Mouse (Mus musculus) spleen, postnatal 14 days (tissue): ENCODE results near the gene Get4.

Experiments used
- DNase-seq, 2 experiments: peaks; one replicate each; pipeline ENCODE4 v3.0.0; 2021 to 2022; ENCODE audit warnings: low spot score in 2 of 2

The Get4 gene

DNA sequence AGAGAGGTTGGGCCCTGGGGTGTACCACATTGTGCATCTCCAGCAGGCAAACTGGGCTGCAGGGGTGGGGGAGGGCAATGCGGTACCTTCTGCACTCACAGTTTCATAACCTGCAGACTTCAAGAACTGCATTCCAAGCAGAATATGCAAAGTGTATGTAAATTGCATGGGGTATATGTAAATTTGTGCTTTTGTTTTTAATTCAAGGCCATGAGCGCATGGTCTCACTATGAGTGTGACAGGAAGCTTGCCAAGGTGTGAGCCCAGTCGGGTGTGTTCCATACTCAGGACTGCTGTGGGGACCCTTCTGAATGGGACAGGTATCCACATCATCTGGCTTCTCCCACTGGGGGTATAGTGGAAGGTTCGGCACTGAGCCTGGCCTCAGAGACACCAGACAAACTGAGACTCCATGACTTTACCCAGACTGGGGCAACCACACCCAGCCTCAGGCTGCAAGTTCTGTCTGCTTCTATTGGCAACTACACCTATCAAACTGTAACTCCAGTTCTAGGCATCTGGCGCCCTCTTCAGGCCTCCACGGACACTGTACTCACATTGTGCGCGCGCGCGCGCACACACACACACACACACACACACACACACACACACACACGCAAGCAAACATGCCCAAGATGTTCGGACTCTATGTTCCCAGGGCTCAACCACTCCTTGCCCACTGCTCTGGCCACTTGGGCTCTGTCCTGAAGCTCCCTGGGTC is 31.5 kb downstream of the Get4 start:
- no peak for DNase-seq

DNA sequence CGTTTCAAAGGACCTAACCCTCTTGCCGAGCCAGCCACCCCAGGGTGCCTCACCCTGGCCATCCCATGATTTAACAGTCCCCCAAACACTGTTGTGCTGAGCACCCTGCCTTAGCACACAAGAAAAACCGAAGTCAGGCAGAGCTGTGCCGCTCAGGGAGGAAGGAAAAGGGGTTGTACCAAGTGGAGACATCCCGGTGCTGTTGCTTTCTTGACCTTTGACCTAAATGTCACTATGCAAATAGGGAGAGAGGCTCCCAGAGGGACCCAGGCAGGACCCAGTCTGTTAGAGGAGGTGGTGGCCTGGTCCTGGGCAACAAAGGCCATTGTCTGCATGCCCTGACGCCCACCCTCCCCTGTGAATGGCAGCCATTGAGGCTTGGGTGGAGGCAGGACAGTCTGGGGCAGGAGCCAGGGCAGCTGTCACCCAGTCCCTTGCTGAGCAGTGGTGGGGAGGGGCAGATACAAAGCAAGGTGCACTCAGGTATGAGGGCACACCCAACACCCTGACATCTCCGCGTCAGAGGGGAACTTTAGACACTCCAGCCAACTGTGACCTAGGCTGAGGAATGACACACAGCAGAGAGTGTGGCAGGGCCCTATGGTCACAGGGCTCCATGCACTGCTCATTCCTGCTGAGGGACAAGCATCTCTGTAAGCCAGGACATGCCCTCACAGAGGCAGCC is 33.4 kb downstream of the Get4 start:
- DNase-seq: no peak

- DNase-seq: no peak
Measured at GRCm38 (mm10) chr5:139286142-139286941, 34.2 kb downstream of the Get4 start.

DNA sequence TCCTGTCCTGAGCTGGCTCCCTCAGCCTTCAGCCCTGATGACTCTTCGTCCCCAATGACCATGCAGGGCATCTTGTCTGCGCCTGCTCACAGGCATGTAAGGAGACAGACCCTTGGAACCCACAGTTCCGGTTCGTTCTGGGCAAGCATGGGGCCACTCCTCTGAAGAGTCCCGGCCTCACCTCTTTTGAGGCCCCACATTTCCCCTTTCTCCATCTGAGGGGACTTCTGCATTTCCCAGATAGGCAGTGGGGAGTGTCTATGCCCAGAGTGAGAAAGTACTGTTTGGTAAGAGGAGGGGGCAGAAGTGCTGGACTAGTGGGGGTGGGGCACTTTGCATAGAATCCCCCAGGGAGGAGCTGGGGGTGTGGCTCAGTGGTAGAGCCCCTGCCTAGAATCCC is 35.0 kb downstream of the Get4 start:
- DNase-seq: no peak

DNA sequence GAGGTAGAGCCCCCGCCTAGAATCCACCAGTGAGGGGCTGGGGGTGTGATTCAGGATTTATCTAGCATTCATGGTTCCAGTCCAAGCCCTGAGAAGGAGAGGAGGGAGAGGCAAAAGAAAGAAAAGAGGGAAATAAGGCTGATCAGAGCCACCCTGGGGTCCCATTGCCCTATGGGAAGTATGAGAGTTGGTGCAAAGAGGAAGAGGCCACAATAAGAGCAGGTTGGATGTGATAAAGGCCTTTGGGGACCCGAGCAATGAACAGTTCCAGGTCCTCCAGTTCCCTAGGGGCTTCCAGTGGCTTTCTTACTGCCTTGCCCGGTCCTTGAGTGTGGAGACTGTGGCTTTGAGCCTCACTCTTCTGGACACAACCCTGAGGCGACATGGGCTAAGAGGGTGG is 35.7 kb downstream of the Get4 start:
- DNase-seq: no peak

- DNase-seq: no peak
Measured at GRCm38 (mm10) chr5:139288591-139288990, 36.5 kb downstream of the Get4 start.

DNA sequence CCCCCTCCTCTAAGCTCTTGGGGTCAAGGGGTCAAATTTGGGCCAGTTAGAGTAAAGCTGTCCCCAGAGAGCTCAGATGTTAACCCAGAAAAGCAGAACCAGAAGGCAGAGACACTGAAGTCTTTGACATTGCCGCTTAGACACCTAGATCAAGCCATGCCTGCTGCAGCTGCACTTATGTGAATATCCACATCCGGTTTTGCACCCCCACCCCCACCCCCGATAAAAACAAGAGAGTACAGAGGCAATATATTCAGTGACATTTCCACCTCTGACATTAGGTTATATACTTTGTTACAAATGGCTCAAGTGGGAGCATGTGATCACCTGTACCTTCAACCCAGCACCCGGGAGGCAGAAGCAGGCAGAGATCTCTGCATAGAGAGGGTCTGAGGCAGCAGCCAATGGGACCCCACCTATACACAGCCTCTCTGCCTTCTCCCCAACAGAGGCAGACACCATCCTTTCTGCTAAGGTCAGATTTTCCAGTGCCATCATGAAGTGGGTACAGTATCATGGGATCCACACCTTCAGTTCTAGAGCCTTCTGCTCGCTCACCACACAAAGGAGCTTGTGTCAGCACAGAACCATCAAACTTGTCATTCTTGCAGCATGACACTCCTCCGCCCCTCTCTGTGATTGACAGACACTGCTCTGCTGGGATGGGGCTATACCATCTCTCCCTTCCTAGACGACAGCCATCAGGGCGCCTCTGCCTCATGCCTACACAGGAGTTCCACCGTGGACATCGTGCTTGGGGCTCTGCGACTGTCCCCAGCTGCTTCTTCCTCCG is 38.5 kb downstream of the Get4 start:
- no peak for DNase-seq

DNA sequence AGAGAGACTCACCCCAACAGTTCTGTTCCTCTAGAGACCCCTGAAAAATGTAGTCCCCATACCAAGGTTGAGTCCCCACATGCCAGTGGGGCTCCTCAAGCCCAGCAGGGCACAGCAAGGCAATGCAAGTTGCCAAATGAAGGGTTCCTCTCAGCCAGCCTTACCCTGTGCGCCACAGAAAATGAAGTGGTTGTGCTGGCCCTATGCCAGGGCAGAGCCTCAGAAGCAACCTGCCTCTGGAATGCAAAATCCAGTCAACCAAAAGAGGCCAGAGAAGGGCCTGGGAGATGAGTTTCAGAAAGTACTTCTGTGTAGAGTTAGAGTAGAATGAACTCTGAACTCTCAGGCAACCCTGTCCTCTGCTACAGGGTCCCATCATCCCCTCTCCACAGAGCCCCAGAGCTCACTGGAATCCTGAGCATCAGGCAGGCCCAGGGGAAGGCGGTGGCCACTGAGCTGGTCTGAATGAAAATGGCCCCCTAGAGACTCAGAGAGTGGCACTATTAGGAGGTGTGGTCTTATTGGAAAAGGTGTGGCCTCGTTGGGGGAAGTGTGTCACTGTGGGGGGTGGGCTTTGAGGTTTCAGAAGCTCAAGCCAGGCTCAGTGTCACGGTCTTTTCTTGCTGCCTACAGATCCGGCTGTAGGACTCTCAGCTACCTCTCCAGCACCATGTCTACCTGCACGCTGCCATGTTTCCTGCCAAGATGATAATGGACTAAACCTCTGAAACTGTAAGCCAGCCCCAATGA is 39.9 kb downstream of the Get4 start:
- no peak for DNase-seq

GRCm38 (mm10) chr5:139294089-139294488 is 42.0 kb downstream of the Get4 start:
- DNase-seq: no peak

DNA sequence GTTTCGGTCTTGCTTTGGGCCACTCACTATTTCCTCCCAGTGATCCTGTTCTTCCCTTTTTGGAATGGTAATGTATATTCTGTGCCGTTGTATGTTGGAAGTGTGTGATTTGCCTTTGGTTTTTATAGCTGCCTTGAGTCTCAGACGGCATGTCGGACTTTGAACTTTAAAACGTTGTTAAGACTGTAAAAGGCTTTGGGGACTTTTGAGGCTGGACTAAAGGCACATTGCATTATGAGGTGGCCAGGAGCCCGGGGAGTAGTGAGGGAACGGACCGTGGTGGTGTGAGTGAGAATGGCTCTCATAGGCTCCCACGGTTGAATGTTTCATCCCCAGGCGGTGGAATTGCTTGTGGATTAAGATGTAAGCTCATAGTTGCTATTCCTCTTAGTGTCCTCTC is 45.0 kb downstream of the Get4 start:
- no peak for DNase-seq

DNA sequence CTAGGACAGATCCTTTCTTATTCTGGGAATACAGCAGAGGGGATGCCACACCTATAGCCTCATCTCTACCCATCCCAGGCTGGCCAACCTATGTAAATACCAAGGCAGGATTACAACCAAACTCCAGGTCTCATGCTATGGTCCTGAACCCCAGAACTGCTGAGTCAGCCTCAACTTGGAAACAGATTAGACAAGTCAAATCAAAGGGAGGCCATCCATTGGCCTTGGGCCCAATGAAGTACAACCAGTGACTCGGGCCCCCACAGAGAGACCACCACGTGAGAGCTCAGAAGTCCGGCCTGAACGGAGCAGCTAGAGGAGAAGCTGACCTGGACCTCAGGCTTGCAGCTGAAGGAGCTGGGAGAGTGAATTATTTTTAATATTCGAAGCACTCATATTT is 45.6 kb downstream of the Get4 start:
- DNase-seq: no peak

DNA sequence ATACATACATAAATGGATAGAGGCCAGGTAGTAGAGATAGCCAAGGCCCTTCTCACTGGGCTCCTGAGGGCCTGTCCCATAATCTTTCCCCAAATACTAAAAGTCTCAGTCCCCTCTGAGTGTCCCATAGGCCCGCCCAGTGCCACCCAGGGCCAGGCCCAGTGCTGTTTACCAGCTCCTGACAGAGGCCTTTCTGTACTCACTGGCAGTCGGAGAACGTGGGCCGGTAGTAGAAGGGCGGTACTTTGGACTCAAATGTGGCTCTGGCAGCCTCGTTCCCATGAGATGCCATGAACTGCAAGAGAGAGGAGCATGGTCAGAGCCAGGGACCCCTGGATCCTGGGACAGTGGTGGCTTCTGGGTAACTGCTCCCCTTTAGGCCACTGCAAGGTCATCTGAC is 50.0 kb downstream of the Get4 start:
- DNase-seq: no peak

DNA sequence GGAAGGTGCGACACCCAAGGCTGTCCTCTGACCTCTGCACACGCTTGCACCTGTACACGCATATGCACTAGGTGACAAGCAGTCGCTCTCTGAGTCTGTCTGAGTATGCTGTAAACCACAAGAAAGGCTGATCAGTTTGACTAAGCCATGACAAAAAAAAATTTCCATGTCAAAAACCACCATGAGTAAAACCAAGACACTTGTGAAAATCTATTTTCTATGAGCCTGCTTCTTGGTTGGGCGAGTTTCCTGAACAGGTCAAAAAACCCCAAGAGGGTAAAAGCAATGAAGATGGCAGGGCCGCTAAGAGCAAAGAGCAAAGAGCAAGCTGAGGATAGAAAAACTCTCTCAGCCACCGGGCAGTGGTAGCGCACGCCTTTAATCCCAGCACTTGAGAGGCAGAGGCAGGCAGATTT is 51.5 kb downstream of the Get4 start:
- DNase-seq: no peak

- no peak for DNase-seq
Measured at GRCm38 (mm10) chr5:139309946-139310345, 57.8 kb downstream of the Get4 start.

DNA sequence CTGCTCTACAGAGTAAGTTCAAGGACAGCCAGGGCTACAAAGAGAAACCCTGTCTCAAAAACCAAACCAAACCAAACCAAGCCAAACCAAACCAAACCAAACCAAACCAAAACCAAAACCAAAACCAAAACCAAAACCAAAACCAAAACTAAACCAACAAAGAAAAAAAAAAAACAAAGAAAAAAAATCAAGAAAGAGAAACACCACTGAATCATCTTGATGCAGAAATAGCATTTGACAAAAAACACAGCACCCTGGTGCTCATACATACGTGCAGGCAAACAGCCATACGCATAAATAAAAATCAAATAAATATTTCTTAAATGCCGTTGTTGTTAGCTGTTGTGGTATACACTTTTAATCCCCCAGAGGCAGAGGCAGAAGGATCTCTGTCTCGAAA is 58.4 kb downstream of the Get4 start:
- DNase-seq: no peak

DNA sequence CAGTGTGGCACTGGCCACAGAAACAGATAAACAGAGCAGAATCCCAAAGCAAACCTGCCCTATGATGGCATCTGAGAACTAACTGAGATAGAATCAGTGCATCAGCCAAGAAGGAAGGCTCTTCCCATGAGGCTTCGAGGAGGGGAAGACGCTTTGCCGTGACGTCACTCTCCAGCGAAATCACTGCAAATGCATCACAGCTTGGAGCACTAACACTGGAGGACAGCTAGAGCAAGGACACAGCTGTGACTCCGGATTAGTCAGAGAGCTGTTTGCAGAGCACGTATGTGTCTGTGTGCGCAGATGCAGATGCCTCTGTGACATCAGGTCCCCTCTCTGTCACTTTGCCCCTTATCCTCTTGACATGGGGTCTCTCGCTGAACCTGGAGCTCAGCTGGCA is 59.7 kb downstream of the Get4 start:
- no peak for DNase-seq

DNA sequence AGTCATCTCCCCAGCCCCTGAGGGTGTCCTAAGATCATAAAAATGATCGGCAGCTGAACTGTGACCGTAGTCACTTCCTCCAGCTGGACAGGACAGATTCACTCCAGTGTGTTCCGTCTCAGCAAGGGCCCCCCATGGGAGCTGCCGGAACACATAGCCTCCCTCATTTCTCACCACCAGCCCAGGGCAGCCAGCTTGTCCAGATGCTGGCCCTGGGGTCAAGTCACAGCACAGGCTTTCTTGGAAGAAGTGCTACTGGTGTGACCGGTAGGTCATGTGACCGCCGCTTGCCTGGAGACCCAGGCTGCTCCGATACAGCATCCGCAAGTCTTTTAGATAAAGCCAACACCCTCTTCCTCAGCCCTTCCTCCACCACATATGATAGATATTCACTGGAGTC is 61.4 kb downstream of the Get4 start:
- no peak for DNase-seq

DNA sequence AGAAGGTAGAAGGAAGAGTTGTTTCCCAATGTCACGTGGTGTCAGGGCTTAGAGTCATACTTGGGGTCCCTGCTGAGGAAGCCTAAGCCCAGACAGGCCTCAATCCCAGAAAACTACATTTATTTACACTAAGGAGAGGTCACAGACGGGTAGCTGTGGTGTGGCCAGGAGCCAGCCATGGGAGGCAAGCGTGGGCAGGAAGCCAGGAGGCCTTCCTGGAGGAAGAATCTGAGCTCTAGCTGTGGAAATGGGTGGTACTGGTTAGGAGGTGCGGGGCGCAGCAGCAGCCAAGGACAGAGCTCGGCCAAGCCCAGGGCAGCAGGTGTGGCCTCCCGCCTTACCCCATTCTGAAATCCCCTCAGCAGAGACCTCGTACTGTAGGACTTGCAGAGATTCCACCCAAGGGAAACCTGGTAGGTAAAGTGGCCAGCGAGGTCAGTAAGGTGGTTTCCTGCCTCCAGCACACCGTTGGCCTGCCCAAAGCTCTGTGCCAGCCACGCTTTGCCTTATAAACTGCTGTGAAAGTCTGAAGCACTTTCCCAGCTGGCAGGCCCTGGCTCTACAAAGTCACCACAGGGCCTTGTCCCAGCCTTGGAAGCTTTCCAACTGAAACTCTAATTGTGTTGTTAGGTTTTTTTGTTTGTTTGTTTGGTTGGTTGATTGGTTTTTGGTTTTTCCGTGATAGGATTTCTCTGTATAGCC is 63.0 kb downstream of the Get4 start:
- no peak for DNase-seq

DNA sequence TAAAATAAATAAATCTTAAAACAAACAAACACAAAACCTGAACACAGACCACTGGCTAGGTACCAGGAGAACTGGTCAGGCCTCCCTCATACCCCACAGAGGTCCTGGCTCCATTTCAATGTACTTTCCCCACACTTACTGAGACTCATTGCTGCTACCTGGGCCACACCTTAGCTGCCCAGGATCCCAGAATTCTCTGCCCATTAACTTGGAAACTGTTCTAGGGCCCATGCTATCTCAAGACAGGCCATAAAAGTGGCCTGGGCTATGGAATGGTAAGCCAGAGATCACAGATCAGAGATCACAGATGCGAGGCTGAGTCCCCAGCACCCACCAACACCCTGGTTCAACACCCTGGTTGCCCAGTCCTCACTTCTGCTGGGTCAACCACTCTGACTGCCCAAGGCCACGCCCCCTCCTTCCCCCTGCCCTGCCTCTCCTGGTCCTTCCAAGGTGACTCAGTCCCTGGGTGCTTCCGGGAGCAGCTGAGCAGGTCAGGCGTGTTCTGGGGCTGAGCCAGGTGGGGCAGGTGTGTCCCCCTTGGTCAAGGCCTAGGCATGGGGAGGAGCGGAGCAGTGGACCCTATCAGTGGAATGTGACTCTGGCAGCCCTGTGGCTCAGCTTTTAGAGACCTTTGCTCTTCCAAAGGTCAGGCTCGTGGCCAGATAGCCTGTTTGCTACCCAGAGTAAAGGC is 65.0 kb downstream of the Get4 start:
- no peak for DNase-seq
